Mouse (Mus musculus) ZHBTc4 (cell line): ENCODE measurements around the gene Hoxa5.

ENCODE experiments used
- DNase-seq: peaks from one replicate; pipeline ENCODE4 v3.0.0-alpha.2; 2011; ENCODE audit warnings: low read depth, low spot score

Gene Hoxa5

GRCm38 (mm10) chr6:52204050-52204752 is at the start of gene Hoxa5:
Hoxa5 (minus strand) TSS chr6:52204587.
- peak; percentile 93 for DNase-seq

GRCm38 (mm10) chr6:52253511-52254500 is 49.4 kb upstream of the Hoxa5 start:
- peak; percentile 57 for DNase-seq

GRCm38 (mm10) chr6:52252775-52253376 is 48.5 kb upstream of the Hoxa5 start:
- peak; percentile 70 for DNase-seq

- peak; percentile 55 for DNase-seq
Measured at GRCm38 (mm10) chr6:52252016-52252774, 47.8 kb upstream of the Hoxa5 start.

- no peak for DNase-seq
Measured at GRCm38 (mm10) chr6:52251177-52251879, 46.9 kb upstream of the Hoxa5 start.

DNA sequence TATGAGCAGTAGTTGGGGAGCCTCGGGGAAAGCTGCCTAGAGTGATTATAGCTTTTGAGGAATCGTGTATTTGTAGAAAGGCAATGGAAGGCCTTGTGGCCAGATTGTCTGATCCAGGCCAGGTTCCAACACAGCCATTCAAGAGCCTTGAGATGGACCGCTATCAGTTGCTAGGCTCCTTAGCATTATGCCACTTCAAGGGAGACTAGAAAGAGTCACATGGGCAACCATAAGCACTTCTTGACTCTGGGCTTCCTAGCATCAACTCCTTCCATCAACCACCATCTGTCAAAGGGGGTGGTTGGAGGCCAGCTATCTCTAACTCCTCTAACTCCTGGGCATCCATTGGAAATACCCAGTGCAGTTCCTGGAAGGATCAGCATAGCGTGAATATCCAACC is 45.4 kb upstream of the Hoxa5 start:
- no peak for DNase-seq

- no peak for DNase-seq
Measured at GRCm38 (mm10) chr6:52249415-52249738, 45.0 kb upstream of the Hoxa5 start.

GRCm38 (mm10) chr6:52248638-52249414 is 44.4 kb upstream of the Hoxa5 start:
- DNase-seq = peak; percentile 43

DNA sequence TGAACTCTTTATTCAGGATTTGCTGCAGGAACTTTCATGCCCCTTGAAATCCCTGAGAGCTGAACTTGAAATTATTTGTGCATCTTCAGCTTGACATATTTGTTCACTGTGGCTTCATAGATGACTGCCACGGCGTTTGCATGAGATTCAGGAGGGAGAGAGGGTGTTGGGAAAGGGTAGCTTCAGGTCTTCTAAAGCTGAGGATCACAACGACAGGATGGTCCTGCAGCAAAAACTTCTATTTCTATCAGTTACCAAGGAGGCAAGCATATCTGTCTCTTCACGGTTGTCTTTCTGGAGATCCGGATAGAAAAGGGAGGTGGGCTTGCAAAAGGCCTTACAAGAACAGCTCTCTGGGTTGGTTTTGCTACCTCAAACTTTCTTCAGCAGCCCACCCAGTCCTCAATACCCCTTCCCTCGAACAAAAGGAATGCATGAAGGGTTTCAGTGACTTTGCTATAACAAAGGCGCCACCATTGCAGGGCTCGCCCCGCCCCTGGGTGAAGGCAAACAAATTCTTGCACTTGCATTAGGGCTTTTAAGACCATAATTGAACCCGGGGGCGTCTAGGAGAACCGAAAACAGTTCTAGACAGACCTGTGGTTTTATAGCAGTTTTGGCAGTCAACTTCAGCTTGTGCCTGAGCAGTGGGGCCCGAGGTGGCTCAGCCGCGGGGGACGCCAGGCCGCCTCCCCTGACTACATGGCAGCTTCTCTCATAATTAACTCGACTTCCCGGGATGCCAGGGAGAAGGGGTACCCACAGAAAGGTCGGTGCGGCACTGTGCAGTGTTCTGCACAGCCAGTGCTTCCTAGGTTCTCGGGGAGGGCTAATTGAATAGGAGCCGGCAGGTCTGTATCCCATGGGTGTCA is 43.6 kb upstream of the Hoxa5 start:
- DNase-seq = peak; percentile 58

- DNase-seq = no peak
Measured at GRCm38 (mm10) chr6:52246916-52247315, 42.5 kb upstream of the Hoxa5 start.

DNA sequence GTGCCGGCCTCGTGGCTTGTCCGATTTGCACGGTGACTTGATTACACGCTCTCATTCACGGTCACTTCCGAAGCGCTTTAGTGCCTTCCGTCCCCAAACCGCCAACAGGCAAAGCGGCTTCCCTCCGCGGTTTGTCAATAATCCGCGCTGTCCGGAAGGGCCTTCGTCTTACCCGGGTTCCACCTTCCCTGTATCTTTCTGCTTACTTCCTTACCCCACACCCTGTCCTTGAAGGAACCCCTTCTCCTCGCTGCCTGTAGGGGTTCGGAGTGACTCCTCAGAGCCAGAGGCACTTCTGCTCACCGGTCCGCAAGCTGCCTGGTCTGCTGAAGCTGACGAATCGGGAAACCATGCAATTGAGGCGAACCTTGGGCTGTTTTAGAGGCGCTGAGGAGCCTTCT is 42.0 kb upstream of the Hoxa5 start:
- peak; percentile 66 for DNase-seq

GRCm38 (mm10) chr6:52245757-52246142 is 41.4 kb upstream of the Hoxa5 start, which contains the start of gene Hoxa11:
Hoxa11 (minus strand) TSS chr6:52245810.
- no peak for DNase-seq

- DNase-seq = peak; percentile 64
Measured at GRCm38 (mm10) chr6:52245040-52245756, 40.8 kb upstream of the Hoxa5 start.

DNA sequence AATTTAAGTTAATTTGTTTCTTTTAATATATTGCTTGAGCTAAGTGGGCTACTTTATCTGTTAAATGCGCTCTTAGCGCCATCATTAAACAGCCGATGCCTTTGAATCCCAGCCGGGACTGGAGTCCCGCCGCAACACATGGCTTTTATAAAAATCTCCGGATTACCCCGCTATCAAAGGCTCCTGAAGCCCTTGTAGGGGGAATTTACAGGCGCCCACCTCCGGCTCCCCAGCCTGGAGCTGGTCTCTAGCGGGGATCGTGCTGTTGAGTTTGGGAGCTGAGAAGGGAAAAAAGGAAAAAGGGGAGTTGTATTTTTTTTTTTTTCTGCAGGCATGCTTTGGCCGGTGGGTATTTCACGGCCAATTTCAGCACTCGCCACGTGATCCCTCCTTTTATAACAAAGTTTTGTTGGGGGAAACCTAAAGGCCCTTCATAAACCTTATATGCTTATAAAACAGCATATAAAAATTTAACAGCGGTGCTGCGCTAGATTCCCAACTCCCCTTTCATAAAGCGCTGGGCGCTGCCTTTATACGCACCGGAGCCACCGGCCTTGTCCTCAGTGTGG is 40.2 kb upstream of the Hoxa5 start:
- DNase-seq = no peak

DNA sequence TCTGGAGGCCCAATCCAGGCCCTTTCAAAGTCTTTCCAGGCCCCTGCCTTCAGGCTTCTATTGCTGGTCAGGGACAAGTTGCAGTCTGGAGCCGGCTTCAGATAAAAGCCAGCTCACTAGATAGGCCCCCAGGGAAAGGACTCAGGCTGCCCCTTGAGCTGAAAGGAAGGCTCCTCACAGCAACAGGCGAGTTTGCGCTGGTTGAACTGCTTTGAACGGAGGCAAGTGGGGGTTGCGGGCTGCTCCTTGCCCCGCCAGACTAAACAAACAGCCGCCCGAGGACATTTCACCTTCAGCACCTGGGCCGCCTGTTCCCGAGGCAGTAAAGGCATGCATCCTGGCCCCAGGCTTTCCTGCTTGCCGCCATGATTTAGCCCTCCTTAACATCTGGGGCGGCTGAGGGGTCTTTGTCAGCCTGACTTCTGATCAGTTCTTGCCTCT is 39.3 kb upstream of the Hoxa5 start:
- peak; percentile 67 for DNase-seq

DNA sequence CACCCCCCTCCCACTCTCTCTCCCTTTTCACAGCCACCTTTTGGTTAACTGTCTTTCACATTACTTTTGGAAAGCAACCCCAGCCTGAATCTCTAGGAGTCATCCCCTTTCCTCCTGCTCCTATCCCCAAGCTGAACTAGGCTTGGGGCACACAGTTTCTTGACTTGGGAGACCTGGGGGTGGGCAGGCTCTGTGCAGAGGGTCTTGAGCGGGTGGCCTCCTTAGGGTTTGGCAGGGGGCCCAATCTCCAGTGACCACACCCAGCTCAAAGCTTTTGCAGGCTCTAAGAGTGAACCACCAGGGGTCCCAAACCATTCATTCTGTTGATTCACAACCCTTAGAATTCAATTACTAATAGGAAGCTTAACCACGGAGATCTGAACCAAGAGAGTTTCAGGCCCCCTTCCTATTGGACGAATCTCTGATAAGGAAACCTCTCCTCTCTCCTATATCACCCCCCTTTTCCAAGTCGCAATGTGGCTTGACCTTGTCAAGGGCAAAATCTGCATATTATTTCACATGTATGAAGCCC is 38.5 kb upstream of the Hoxa5 start:
- peak; percentile 35 for DNase-seq

DNA sequence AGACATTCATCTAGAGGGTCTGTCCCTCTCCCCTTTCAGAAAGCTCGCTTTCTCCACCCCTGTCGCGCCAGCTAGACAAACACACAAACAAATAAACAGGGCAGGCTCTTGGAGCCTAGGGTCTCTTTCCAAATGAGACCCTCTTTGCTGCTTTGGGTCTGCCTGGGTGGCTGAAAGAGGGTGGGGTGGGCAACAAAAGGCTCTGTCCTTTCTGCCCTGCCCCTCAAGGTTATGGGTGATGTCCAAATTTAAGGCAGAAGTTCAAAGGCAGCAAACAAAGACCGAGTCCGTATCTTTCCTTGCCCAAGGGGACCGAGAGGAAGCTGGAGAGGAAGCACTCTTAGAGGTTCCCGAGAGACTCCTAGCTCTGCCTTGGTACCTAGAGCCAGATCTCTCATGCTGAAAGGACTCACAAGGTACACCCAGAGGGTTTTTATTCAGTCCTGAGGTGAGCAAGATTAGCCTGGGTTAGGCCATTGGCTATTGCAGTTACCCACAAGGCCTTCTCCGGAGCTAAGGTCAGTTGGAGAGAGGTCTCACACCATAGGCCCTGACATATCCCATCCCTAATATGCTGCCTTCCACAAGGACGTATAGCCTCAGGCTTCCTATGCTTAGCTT is 36.7 kb upstream of the Hoxa5 start:
- no peak for DNase-seq
